Mouse (Mus musculus) hindbrain, embryonic 13.5 days (tissue): ENCODE data around the gene Zdhhc19. TPM values are rescaled to one million over a fixed set of nuclear protein-coding genes. Genes with fewer than 3 reads are reported as not detected.
A peak's percentile ranks its signal among the peaks of the same experiment; 100 is the strongest.

Source experiments
- ATAC-seq: fragments of 200-750 bp; cut with Nextera tagmentation; 2 replicates; pipeline ENCODE4 v1.8.0; 2017; ENCODE audit warnings: moderate TSS enrichment; ENCODE audit not compliant: low FRiP score
- H3K27ac ChIP-seq: fragments of 300-500 bp; sonication (generic); 2 replicates; pipeline ENCODE4 v1.5.1; 2015; ENCODE audit warnings: inconsistent platforms, mild to moderate bottlenecking, moderate library complexity
- H3K27me3 ChIP-seq: fragments of 300-500 bp; sonication (generic); 2 replicates; pipeline ENCODE4 v1.6.1; 2015; ENCODE audit warnings: mild to moderate bottlenecking, inconsistent platforms
- H3K36me3 ChIP-seq: fragments of 300-500 bp; sonication (generic); 2 replicates; pipeline ENCODE4 v1.6.1; 2015; ENCODE audit warnings: mild to moderate bottlenecking, inconsistent platforms
- H3K4me1 ChIP-seq: fragments of 300-500 bp; sonication (generic); replicated peaks from 2 replicates; pipeline ENCODE4 v1.6.1; 2015; ENCODE audit warnings: inconsistent platforms
- H3K4me2 ChIP-seq: fragments of 300-500 bp; sonication (generic); 2 replicates; pipeline ENCODE4 v1.6.1; 2015; ENCODE audit warnings: inconsistent platforms, mild to moderate bottlenecking, moderate library complexity
- H3K4me3 ChIP-seq: fragments of 300-500 bp; sonication (generic); 2 replicates; pipeline ENCODE4 v1.5.1; 2015; ENCODE audit warnings: mild to moderate bottlenecking, inconsistent platforms
- H3K9ac ChIP-seq: fragments of 300-500 bp; sonication (generic); 2 replicates; pipeline ENCODE4 v1.6.1; 2015; ENCODE audit warnings: mild to moderate bottlenecking, inconsistent platforms
- H3K9me3 ChIP-seq: fragments of 300-500 bp; sonication (generic); 2 replicates; pipeline ENCODE4 v1.6.1; 2016; ENCODE audit warnings: inconsistent platforms
- WGBS: fragments of 180-500 bp; shearing (Covaris S2); methylation state at CpG from one replicate; pipeline ENCODE4 v1.1.7; 2015; 5-methylcytosine and 5-hydroxymethylcytosine counted together
- polyA plus RNA-seq: library from polyadenylated mRNA; unstranded; fragments of >200 nt; fragmentation: Nextera tagmentation; extraction: Ambion mirVana; gene quantifications from 2 replicates; pipeline ENCODE4 v1.2.1, GENCODE M21; 2015

The Zdhhc19 gene
- polyA plus RNA-seq, 1 experiment from 2014 or later, result not detected

GRCm38 (mm10) chr16:32523462-32524243 is 27.6 kb downstream of the Zdhhc19 start:
- Histone ChIP-seq H3K9me3 (no peaks in the 10 kb centered on the region), H3K27me3 (no peaks in the 10 kb centered on the region), H3K27ac (peak overlapping the region; percentile 82), H3K4me2 (no peak overlapping the region), H3K4me3 (no peak overlapping the region), H3K4me1 (peaks cover 14% of the 10 kb centered on the region), H3K36me3 (no peaks in the 10 kb centered on the region), H3K9ac (no peak overlapping the region)
- WGBS, result 56% methylated on average over 8 of the region's 8 CpGs
- peak; percentile 74 for ATAC-seq

- H3K27ac ChIP-seq, result peak overlapping the region; percentile 82
- H3K27me3 ChIP-seq, result no peaks in the 10 kb centered on the region
- H3K9ac ChIP-seq, result no peak overlapping the region
- WGBS, result 34% methylated on average over 5 of the region's 5 CpGs
- H3K4me3 ChIP-seq, result no peak overlapping the region
- H3K36me3 ChIP-seq, result no peaks in the 10 kb centered on the region
- H3K4me2 ChIP-seq, result no peak overlapping the region
- H3K9me3 ChIP-seq, result no peaks in the 10 kb centered on the region
- peaks cover 14% of the 10 kb centered on the region for H3K4me1 ChIP-seq
- peak; percentile 55 for ATAC-seq
These were observed 28.2 kb downstream of the Zdhhc19 start for GRCm38 (mm10) chr16:32524244-32524615.

GRCm38 (mm10) chr16:32526906-32527305 is 30.8 kb downstream of the Zdhhc19 start:
- H3K4me2 ChIP-seq, result no peak overlapping the region
- no peak for ATAC-seq
- no peaks in the 10 kb centered on the region for H3K27me3 ChIP-seq
- H3K9me3 ChIP-seq, result no peaks in the 10 kb centered on the region
- H3K27ac ChIP-seq, result no peak overlapping the region
- H3K9ac ChIP-seq, result no peak overlapping the region
- 73% methylated on average over 7 of the region's 7 CpGs for WGBS
- H3K4me3 ChIP-seq, result no peak overlapping the region
- H3K36me3 ChIP-seq, result no peaks in the 10 kb centered on the region
- H3K4me1 ChIP-seq, result peaks cover 14% of the 10 kb centered on the region

- Histone ChIP-seq H3K4me1 (peaks cover 11% of the 10 kb centered on the region), H3K27me3 (no peaks in the 10 kb centered on the region), H3K27ac (no peak overlapping the region), H3K4me2 (no peak overlapping the region), H3K36me3 (no peaks in the 10 kb centered on the region), H3K4me3 (no peak overlapping the region), H3K9me3 (no peaks in the 10 kb centered on the region), H3K9ac (no peak overlapping the region)
- no peak for ATAC-seq
- 61% methylated on average over 18 of the region's 18 CpGs for WGBS
These were observed 37.1 kb downstream of the Zdhhc19 start for GRCm38 (mm10) chr16:32532878-32533826.

- Histone ChIP-seq H3K4me3 (no peak overlapping the region), H3K9me3 (no peaks in the 10 kb centered on the region), H3K36me3 (no peaks in the 10 kb centered on the region), H3K27ac (no peak overlapping the region), H3K4me2 (no peak overlapping the region), H3K9ac (0 out of 2 replicates have a peak overlapping the region, but pooled peaks have one; percentile 43), H3K4me1 (peaks cover 11% of the 10 kb centered on the region), H3K27me3 (no peaks in the 10 kb centered on the region)
- ATAC-seq, result no peak
- 45% methylated on average over 5 of the region's 5 CpGs for WGBS
These were observed 39.2 kb downstream of the Zdhhc19 start for GRCm38 (mm10) chr16:32535157-32535751.

GRCm38 (mm10) chr16:32537867-32538660 is 42.0 kb downstream of the Zdhhc19 start:
- ATAC-seq, result no peak
- H3K9me3 ChIP-seq, result no peaks in the 10 kb centered on the region
- H3K4me3 ChIP-seq, result no peak overlapping the region
- no peaks in the 10 kb centered on the region for H3K36me3 ChIP-seq
- 0 out of 2 replicates have a peak overlapping the region, but pooled peaks have one; percentile 8 for H3K27ac ChIP-seq
- WGBS, result 47% methylated on average over 5 of the region's 5 CpGs
- peaks cover 11% of the 10 kb centered on the region for H3K4me1 ChIP-seq
- no peak overlapping the region for H3K4me2 ChIP-seq
- H3K9ac ChIP-seq, result no peak overlapping the region
- H3K27me3 ChIP-seq, result no peaks in the 10 kb centered on the region

- Histone ChIP-seq H3K27ac (no peak overlapping the region), H3K36me3 (no peaks in the 10 kb centered on the region), H3K9ac (no peak overlapping the region), H3K9me3 (no peaks in the 10 kb centered on the region), H3K4me2 (no peak overlapping the region), H3K4me1 (peaks cover 11% of the 10 kb centered on the region), H3K27me3 (no peaks in the 10 kb centered on the region), H3K4me3 (no peak overlapping the region)
- ATAC-seq, result no peak
- 21% methylated on average over 3 of the region's 3 CpGs for WGBS
These were observed 42.7 kb downstream of the Zdhhc19 start for GRCm38 (mm10) chr16:32538761-32539255.

- no peaks in the 10 kb centered on the region for H3K4me1 ChIP-seq
- ATAC-seq, result no peak
- WGBS, result 90% methylated on average over 6 of the region's 6 CpGs
These were observed 45.5 kb downstream of the Zdhhc19 start for GRCm38 (mm10) chr16:32541338-32542179.

GRCm38 (mm10) chr16:32543422-32543821 is 47.4 kb downstream of the Zdhhc19 start:
- H3K36me3 ChIP-seq, result no peaks in the 10 kb centered on the region
- no peaks in the 10 kb centered on the region for H3K9me3 ChIP-seq
- no peaks in the 10 kb centered on the region for H3K27me3 ChIP-seq
- H3K4me1 ChIP-seq, result no peaks in the 10 kb centered on the region
- no peak for ATAC-seq
- no peak overlapping the region for H3K27ac ChIP-seq
- H3K4me3 ChIP-seq, result no peak overlapping the region
- no peak overlapping the region for H3K9ac ChIP-seq
- H3K4me2 ChIP-seq, result no peak overlapping the region
- 79% methylated on average over 3 of the region's 3 CpGs for WGBS

More at GRCm38 (mm10) chr16:32541338-32542179, 45.5 kb downstream of the Zdhhc19 start:
- Histone ChIP-seq H3K9me3 (no peaks in the 10 kb centered on the region), H3K4me3 (no peak overlapping the region), H3K27ac (no peak overlapping the region), H3K4me2 (no peak overlapping the region), H3K36me3 (no peaks in the 10 kb centered on the region), H3K9ac (no peak overlapping the region), H3K27me3 (no peaks in the 10 kb centered on the region)

- no peak overlapping the region for H3K4me2 ChIP-seq
- H3K9ac ChIP-seq, result no peak overlapping the region
- no peaks in the 10 kb centered on the region for H3K36me3 ChIP-seq
- no peaks in the 10 kb centered on the region for H3K27me3 ChIP-seq
- H3K27ac ChIP-seq, result no peak overlapping the region
- WGBS, result 73% methylated on average over 10 of the region's 10 CpGs
- no peaks in the 10 kb centered on the region for H3K4me1 ChIP-seq
- H3K9me3 ChIP-seq, result 0 out of 2 replicates have a peak, but pooled peaks cover 5% of the 10 kb centered on the region
- no peak overlapping the region for H3K4me3 ChIP-seq
- ATAC-seq, result no peak
These were observed 51.3 kb downstream of the Zdhhc19 start for GRCm38 (mm10) chr16:32547156-32548068.
